Mouse (Mus musculus) small intestine, adult 2 months (tissue): Measurements from ENCODE around the gene Fzd4.

Source experiments
- CTCF ChIP-seq: fragments of 200-500 bp; IDR thresholded peaks from 2 replicates; pipeline ENCODE4 v1.5.1; 2012; ENCODE audit warnings: low read depth, mild to moderate bottlenecking, control low read depth, inconsistent platforms, low read length, moderate library complexity, mixed read lengths; ENCODE audit not compliant: insufficient replicate concordance, insufficient read length; ENCODE audit errors: extremely low read depth
- POLR2A ChIP-seq: fragments of 200-500 bp; IDR thresholded peaks from 2 replicates; pipeline ENCODE4 v1.6.1; 2012; ENCODE audit warnings: low read depth, mild to moderate bottlenecking, control low read depth, inconsistent platforms, low read length, moderate library complexity

DNA sequence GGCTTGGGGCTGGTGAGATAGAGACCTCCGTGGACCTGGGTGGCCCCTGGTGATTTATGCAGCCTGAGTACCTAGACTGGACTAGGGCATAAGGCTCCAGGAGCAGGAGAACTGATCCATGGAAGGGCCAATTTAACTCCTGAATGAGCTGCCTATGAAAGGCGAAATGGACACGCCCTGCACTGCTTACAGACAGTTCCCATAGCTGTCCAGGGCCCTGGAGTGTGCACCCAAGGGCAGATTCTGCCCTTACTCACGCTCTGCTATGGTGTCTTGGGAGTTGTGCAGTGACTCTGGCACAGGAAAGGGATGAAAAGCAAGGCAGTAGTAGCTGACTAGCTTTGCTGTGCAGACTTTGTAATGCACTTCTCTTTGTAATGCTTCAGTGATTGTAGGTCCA is 6.1 kb downstream of the Fzd4 start:
- TF ChIP-seq CTCF = no peak
- no peak for TF ChIP-seq POLR2A
